Mouse (Mus musculus) adrenal gland, adult 18-20 months (tissue): ENCODE data around the gene Pcbp4. TPM values are rescaled to one million over a fixed set of nuclear protein-coding genes. Genes with fewer than 3 reads are reported as not detected.

Source experiments
- DNase-seq, 2 experiments: peaks; one replicate each; pipeline ENCODE4 v3.0.0; 2021 to 2022; ENCODE audit warnings: low spot score in 2 of 2
- long read RNA-seq, 2 experiments: library from polyadenylated mRNA; stranded (forward); transcript quantifications; one replicate each; pipeline ENCODE4 v2.0.0; 2021
- total RNA-seq, 2 experiments: library from RNA; stranded (reverse); gene quantifications; 1 replicate in 1 of 2; 2 replicates in 1 of 2; pipeline ENCODE4 v1.2.3; 2021

Pcbp4 gene
- total RNA-seq: 10 to 100 TPM; 22.4 to 28.0 TPM
- long read RNA-seq, experiment 1, transcript Pcbp4-201 (13 exons, 2,035 nt): major isoform, 10 of 15 reads
- long read RNA-seq, experiment 1, partial matches to known transcripts: 0 of 15 reads
- long read RNA-seq, experiment 1, other reads (novel, unspliced or antisense): 5 of 15 reads
- long read RNA-seq, experiment 2, transcript Pcbp4-201 (13 exons, 2,035 nt): major isoform, 10 of 35 reads
- long read RNA-seq, experiment 2, partial matches to known transcripts: 2 of 35 reads
- long read RNA-seq, experiment 2, other reads (novel, unspliced or antisense): 23 of 35 reads

DNA sequence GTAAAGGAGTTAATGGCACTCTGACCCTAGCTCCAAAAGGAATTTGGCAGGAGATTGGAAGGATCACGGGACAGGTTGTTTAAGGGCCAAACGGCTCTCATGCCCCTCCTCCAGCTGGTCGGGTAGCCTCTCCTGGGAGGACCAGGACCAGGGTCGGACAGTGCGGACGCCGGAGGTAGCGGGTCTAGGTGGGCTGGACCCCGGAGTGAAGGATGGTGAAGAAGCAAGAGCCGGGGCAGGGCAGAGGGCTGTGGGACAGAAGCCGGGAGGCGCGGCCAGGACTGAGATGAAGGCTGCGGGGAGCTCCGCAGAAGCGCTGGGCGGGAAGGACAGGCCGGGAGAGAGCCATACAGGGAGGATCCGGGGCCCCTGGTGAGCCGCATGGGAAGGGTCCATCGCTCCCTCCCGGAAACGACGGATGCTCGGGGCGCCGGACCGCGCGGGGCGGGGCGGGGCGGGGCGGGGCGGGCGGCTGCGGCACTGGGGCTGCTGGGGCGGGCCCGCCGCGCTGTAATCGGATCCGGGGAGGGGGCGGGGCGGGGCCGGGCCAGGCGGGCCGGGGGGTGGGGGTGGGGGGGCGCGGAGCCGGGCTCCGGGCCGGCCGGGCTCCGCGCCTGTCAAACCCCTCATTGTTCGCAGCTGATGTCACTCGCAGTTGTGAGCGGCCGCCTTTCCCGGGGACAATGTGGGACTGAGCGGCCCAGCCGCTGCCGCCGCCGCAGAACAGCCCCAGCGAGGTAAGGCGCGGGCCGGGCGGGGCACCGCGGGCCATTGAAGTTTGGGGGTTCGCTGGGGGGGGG lies at the start of gene Pcbp4:
Pcbp4 (plus strand) TSS at position 21 of the 800 bp plus-strand sequence.
- peak; percentile 47 to 57 for DNase-seq

DNA sequence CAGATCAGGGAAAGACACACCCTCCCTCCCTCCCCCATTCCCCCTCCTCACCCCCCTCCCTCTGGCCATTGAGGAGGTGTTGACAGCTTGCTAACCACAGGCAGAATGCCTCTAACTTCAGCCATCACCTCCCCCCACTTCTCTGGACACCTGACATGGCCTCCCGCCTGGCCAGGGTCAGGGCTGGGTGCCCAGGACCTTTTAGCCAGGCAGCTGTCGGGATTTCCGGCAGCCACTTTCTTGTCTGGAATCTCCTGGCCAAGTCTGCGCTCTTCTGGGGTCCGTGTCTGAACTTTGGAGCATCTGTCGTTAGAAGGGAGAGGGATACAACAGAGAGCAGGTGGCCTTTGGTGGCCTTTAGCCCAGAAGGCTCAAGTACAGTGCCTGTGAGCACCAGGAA lies 47.8 kb upstream of the Pcbp4 start:
- DNase-seq: no peak

DNA sequence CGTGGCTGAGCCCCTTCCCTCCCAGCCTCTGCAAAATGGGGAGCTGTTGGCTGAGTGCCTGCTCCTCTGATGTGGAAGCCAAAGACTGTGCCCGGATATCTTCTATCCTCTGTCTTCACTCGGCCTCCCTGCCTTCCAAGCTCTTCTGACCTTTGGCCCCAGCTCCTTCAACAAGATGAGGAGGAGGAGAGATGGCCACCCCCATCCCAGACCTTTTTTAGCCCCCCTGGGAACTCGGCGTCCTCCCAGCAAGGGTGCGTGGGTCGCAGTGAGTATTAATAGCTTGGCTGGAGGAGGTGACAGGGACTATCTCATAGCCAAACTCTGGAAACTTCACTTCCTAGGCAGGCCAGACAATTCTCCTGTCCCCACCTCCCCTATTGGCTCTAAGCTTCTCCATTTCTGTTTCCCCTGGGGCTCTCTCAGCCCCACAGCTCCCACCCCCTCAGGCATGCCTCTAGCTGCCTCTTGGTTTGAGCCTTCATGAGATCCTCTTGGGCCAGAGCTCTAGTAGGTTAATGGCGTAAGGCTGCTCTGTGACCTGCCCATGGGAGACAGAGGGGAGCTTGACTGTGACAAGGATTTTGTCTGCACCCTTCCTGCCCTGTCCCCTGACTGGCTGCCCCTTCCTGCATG lies 46.5 kb upstream of the Pcbp4 start:
- DNase-seq: no peak

DNA sequence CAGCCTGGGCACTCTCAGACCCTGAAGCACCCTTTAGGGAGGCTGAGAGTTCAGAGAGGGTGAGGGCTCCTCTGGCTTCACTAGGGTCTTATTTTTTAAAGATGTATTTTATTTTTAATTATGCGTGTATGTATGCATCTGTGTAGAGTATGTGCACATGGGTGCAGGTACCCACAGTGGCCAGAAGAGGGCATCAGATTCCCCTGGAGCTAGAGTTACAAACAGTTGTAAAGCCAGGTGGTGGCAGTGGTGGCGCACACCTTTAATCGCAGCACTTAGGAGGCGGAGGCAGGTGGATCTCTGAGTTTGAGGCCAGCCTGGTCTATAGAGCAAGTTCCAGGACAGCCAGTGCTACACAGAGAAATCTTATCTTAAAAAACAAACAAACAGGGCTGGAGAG lies 44.0 kb upstream of the Pcbp4 start:
- DNase-seq: no peak

DNA sequence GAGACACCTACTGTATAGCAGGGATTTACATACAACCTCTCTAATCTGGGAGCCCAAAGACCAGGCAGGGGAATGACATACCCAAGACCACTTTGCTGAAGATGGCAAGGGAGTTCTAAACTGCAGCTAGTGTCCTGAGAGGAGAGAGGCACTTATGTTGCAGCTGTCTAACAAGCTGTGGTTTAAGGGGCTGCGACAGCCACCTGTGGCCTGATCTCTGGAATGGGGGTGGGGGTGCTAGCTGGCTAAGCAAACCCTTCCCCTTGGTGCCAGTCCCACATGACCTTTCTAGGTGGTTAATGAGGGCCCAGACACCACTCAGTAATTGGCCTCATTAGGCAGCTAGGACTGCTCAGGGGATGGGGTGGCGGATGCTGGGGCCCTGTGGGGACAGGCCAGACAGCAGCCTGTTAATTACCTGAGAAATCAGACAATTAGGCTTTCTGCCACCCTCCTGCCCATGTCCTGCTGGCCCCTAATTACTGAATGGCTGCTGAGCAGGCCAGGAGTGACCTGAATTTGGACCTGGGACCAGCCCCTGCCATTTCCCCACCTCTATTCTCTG lies 42.9 kb upstream of the Pcbp4 start:
- no peak for DNase-seq

DNA sequence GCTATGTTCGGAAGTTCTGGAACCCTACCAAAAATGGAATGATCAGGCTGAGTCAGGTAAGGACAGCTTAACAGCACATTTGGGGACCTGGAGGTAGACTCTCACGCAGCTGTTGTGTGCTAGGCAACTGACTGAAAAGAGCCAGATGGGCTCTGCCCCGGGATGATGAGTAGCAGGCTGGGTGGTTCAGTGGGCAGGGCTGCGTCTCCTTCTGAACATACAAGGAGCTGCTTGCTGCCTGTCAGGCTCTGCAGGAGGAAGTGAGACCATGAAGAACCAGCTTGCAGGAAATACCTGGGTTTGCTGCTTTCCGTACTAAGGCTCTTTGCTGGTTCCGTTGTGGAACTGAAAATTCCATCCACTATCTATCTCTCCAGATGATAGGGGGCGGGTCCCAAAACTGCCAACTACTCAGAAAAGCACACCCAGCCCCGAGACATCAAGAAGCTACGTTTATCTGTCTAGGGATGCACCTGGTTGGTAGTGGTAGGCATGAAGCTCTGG lies 41.9 kb upstream of the Pcbp4 start:
- no peak for DNase-seq

DNA sequence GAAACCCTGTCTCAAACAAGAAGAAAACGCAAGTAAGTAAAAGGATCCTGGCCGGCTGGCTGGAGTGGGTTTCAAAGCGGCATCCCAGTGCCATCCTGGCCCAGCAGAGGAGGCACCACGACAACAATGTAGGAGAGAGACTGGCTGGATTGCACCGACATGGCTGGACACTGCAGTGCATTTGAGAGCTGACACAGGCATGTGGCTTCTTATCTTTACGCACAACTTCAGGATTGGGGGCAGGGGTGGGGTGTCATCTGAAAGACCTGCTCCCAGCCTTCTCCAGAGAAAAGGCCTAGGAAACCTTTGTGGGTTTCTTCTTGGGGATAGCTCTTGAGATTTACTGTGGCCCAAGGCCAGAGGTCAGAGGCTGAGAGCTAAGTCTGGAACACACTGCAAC lies 41.4 kb upstream of the Pcbp4 start:
- DNase-seq: no peak

DNA sequence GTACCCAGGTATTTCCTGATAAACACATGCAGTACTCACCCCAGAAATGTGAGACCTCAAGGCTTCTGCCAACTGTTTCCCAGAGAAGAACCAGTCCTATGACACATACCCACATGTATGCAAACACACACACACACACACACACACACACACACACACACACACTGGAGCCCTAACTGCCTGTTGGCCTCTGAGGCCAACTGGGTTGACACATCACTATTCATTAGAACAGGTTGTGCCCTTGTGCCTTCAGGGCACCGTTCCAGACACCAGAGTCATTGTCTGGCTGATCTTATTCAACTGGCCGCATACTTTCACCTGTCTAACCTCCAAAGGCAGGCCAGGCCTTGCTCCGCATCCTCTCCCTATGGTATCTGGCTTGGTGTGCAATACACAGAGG lies 40.9 kb upstream of the Pcbp4 start:
- DNase-seq: no peak

DNA sequence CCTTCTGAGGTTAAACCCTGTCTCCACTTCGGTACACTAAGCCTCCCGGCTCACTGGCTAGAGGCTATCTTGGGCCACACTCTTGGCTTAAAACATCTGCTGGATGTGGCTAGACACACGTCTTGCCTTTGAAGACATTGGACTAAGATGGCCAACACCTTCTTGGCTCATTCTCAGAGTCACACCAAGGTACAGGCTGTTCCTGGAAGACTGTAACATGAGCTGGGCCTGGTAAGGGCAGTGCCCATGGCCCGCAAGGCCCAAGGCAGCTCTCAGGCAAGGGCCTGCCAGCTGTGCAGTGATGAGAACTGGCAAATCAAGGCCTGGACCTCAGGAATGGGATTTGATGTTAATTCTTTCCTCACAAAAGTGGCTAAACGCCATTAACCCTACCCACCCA lies 39.5 kb upstream of the Pcbp4 start:
- DNase-seq: no peak

DNA sequence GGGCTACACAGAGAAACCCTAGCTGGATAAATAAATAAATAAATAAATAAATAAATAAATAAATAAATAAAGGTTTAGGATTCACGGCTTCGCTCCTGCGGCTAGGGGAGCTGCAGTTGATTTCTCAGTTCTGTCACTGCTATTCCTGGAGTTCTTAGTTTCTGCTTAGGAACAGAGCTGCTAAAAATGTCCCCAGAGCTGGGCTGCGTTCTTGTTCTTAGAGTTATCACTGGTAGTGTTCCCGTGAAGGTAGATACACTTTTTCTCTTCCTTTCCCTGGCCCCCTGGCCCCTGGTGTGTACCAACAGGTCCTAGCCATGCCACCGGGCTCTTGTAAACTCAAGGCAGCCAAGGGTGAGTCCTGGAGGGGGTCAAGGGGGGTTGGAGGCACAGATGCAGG lies 36.3 kb upstream of the Pcbp4 start:
- DNase-seq: no peak

DNA sequence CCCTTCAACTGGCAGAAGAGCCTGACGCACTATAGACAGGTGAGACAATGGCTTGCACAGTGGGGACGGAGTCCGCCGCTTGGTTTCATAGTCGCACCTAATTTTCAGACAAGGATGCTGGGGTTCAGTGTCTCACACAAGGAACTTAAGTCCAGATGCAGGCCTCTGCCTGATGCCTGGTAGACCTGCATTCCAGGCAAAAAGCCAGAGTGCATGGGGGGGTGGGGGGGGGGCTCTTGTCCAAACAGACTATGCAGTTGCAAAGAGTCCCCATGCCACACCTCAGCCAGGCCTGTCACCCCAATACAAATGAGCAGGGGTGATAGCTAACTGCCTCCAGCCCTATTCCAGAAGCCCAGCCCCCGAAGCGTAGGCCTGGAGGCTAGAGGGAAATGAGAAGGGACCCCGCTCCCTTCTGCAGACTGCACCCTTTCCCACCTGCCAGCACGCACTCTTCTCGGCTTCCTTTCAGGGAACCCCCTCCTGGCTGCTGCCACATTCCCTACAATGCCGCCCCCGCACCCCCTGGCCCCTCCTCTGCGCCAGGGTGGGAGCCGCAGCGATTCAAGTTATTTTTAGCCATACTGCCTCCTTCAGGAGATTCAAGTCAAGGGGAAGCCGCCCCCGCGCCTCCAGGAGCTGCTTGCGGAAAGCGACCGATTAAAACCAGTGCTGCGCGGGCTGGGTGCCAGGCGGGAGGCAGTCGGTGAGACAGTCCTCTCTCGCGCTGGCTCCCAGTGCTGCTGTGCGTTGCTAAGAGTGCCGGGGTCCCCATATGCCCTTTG lies 35.1 kb upstream of the Pcbp4 start:
- DNase-seq: peak; percentile 60 to 72

DNA sequence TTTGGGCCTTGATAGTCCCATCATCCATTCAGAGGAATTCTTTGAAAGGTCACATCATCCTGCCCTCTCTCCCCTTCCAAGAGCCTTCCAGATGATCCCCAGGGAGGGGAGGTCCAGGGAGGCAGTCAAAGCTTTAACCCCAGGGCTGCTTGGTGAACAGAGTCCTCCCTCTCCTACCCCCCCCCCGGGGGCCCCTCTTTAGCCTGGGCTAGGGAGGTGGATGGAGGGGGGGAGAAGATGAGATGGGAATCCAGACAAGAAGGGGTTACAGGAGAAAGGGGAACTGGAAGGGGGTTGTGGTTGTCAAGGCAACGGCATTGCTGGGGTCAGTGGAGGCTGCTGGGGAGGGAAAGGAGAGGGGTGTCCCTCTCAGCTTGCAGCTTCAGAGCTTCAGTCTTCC lies 32.5 kb upstream of the Pcbp4 start:
- no peak for DNase-seq

DNA sequence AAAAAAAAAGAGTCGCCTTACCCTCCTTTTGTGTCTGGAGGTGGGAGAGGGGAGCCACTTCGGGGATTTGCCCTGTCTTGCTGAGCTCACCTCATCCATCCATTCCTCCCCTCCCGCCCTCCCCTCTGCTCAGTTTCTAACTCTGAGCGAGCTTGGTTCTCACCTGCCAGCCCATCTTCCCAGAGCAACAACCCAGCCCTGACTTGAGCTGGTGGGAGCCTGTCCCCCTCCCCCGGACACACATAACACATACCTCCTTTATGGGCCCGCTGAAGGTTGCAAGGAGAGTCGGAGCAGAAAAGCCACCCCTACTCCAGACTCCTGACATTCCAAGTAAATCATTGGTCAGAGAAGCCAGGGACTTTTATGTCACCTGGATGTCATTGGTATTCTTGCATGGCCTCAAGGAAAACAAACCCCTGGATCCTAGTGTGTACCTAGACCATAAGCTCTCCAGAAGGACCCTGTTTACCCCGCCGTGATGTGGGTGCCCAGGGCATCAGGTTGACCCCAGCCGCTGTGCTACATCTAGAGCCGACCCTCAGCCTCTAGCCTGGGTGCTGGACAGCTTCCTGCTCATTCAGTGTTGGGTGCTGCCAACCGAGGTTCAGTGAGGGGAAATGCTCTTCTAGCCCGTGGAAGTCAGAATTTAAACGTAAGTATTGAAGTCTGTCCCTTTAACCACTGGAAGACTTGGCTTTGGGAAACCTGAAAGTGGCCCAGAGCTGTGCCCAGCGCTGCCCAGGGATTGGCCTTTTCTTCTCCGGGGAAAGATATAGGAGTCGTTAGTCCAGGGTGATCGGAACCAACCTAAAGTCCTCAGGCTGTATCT lies 31.8 kb upstream of the Pcbp4 start:
- no peak for DNase-seq

DNA sequence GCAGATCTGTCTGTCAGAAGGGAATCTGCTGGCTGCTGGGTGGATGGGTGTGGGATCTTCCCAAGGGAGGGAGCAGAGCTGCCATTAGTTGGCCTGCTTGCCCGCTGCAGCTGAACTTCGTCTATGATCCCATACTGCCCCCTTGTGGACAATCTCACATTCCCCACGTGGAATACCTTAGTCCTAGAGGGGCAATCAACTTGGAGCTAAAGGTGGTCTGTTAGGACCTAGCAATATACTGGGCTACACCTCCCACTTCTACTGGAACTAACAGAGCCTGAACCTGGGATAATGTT lies 31.3 kb upstream of the Pcbp4 start:
- DNase-seq: peak; percentile 76 to 85

DNA sequence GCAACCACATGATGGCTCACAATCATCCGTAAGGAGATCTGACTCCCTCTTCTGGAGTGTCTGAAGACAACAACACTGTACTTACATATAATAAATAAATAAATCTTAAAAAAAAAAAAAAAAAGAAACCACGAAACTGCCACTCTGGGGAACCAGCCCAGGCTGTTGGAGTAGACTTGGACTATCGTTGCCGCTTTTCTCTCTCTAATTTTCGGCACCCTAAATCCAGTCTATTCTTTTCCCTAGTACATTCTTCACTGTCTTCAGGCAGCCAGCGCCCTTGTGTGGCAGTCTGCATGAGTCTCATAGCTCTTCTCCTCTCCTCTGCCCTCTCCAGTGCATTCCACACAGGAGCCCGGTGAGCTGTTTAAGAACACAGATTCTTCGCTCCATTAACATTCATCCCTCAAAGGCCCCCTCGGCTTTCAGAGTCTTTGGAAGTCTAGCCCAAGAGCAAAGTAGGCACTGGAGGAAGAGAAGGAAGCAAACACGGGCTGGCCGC lies 24.3 kb upstream of the Pcbp4 start:
- DNase-seq: no peak

DNA sequence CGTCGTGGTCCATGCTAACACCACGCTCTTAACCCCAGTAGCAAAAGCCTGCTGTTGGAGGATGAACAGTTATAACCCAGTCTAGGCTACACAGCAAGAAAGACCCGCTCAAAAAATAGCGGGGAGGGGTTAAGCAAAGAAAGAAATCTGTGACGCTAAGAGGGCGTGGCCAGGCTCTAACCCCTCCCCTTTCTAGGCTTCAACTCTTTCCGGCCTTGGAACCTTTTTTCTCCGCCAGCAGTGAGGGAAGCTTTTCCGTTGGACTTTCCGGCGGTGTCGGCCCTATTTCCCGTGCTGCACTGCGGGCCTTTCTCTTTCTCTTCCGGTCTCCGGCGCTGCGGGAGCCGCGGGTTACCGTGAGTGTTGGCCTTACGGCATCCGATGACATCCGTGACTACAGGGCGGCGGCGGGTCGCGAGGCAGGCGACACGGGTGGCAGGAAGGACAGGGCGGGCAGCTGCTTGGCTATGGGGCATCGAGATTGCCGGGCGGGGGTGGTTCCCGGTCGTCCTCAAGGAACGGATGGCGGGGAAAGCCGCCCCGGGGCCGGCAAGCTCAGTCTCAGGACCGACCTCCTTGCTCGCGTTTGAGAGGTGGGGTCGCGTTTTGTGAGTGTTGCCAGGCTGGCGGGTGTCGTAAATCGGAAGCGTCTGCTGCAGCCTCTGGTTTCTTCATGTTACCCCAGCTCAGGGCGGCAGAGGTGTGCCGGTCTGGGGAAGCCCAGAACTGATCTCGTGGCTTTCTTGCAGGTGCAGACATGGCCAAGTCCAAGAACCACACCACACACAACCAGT lies 23.7 kb upstream of the Pcbp4 start, which contains the start of gene Rpl29:
Rpl29 (plus strand) TSS at position 234 of the 794 bp plus-strand sequence.
- DNase-seq: peak; percentile 92 to 93

DNA sequence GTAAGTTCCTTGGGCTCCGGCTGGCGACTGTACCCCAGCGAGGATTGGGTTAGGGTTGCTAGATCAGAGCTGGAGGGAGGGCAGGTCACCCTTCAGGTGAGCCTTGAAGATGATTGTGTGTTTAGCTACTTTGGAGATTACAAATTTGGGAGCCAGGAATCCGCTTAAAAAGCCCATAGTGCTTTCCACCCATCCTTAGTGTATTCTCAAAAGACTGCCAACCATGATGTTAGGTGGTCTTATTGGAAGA lies 23.2 kb upstream of the Pcbp4 start:
- DNase-seq: no peak

DNA sequence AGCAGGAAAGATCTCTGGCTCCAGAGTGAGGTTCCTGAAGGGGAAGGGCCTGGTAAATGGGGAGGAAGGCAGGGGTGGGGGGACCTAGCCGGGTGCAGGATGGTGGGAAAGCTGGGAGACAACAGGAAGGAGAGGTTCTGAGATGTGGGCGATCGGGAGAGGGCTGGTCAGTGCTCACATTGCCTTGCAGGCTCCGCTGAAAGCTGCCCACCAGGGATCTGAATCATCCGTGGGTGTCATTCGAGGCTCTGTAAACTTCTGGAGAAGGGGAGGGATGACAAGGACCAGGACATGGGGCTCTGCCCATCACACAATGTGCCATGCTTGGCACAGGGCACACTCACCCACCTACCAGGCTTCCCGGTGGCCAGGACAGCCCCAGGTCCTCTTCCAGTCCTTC lies 19.7 kb upstream of the Pcbp4 start:
- DNase-seq: no peak

DNA sequence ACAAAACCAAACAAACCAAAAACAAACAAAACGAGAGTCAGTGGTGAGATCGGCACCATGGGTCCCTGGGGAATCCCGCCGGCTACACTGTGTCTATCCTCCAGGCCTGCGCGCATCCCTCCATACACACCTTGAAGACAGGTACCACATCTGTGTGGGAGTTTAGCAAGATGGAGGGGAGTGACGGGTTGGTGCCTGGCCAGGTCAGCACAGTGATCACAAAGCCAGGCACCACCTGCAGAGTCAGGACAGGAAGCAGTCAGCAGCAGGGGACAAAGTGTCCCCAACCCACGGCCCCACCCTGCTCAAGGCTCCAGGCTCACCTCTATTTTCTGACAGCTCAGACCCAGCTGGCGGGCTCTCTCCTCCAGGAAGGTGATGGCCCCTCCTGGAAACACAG lies 16.5 kb upstream of the Pcbp4 start:
- DNase-seq: no peak
